Mouse (Mus musculus) G1E (cell line): Measurements from ENCODE around the gene Hddc2.

Experiments
- CTCF ChIP-seq: IDR thresholded peaks from 2 replicates; pipeline ENCODE4 v1.5.1; 2012; ENCODE audit warnings: low read depth, low read length, inconsistent platforms, mixed read lengths
- GATA1 ChIP-seq: IDR thresholded peaks from 2 replicates; pipeline ENCODE4 v1.6.1; 2012; ENCODE audit warnings: borderline replicate concordance, low read length, inconsistent platforms, mixed read lengths
- POLR2AphosphoS5 ChIP-seq: IDR thresholded peaks from 2 replicates; pipeline ENCODE4 v1.6.1; 2012; ENCODE audit warnings: low read depth, low read length, inconsistent platforms; ENCODE audit not compliant: insufficient replicate concordance
- TAL1 ChIP-seq: conservative IDR thresholded peaks from 2 replicates; pipeline ENCODE4 v1.6.1; 2012; ENCODE audit warnings: low read depth, low read length, inconsistent platforms, mixed read lengths

- TF ChIP-seq CTCF (no peak), GATA1 (no peak), POLR2AphosphoS5 (no peak), TAL1 (no peak)
Observed at GRCm38 (mm10) chr10:31352845-31353427, 39.8 kb downstream of the Hddc2 start.
